Mouse (Mus musculus) spleen, embryonic (tissue): Measurements from ENCODE around the gene Dram1.

ENCODE experiments used
- CTCF ChIA-PET: fragments of 350-600 bp; sonication (Branson Sonifier 250); formaldehyde crosslinking; loops from one replicate; lab custom pipeline; 2022; lab: Charles Lee

Dram1 gene

GRCm38 (mm10) chr10:88301802-88302470 is 76.9 kb downstream of the Dram1 start:
- CTCF ChIA-PET, result no interaction called here

GRCm38 (mm10) chr10:88296991-88297390 is 81.9 kb downstream of the Dram1 start:
- CTCF ChIA-PET, result no interaction called here

- CTCF ChIA-PET, result no interaction called here
Observed at GRCm38 (mm10) chr10:88295091-88295490, 83.8 kb downstream of the Dram1 start.

GRCm38 (mm10) chr10:88288061-88288460 is 90.8 kb downstream of the Dram1 start:
- CTCF ChIA-PET, result no interaction called here

DNA sequence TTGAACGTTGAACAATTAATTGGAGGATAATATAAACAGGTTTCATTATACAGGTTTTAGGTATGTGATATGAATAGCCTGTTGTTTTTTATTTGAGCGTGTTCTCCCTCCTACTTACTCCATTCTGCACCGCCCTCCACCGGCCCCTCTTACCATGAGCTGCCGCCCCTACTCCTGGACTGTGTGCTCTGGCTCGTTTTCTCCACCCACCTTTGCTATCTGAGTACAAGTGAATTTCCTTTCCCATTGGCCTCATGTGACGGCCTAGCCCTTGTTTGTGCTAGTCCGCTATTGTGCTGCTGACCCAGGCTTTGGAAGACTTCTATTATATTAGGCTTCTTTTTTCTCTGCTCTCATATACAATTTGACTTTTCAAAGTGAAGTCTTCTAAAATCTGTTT is 91.6 kb downstream of the Dram1 start:
- CTCF ChIA-PET, result no interaction called here

- CTCF ChIA-PET, result no interaction called here
Observed at GRCm38 (mm10) chr10:88284343-88284990, 94.4 kb downstream of the Dram1 start.

DNA sequence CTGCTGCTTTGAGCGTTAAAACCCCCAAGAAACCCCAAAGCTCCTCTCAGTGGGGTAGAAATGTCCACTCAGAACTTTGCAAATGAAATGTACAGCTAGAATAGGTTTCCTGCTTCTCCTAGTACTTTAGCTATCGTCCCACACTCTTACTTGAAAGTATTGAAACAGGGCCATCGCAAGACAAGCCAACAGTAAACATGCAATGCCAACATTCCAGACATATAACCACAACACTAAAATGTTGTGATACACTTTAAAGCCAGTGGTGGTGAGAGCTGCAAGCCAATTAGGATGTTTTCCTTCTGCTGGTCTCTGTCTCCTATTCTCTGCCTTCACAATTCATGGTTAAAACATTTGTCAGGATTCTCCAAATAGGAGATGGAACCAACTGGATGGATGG is 97.2 kb downstream of the Dram1 start:
- CTCF ChIA-PET, result interaction anchor here (0.6 kb wide), 1 partner anchor 26 kb away, joined by 4 read pairs; no protein-coding TSS in a partner anchor

- CTCF ChIA-PET, result interaction anchor here (0.6 kb wide), 1 partner anchor 14 kb away, joined by 4 read pairs; no protein-coding TSS in a partner anchor
Observed at GRCm38 (mm10) chr10:88274045-88274444, 104.8 kb downstream of the Dram1 start.
